Mouse (Mus musculus): ENCODE measurements around the gene Zfp383. TPM values are rescaled to one million over a fixed set of nuclear protein-coding genes. Genes with fewer than 3 reads are reported as not detected.
A peak's percentile ranks its signal among the peaks of the same experiment; 100 is the strongest.

The Zfp383 gene
- total and polyA plus RNA-seq, 2 experiments, result 0.51 to 3.2 TPM

DNA sequence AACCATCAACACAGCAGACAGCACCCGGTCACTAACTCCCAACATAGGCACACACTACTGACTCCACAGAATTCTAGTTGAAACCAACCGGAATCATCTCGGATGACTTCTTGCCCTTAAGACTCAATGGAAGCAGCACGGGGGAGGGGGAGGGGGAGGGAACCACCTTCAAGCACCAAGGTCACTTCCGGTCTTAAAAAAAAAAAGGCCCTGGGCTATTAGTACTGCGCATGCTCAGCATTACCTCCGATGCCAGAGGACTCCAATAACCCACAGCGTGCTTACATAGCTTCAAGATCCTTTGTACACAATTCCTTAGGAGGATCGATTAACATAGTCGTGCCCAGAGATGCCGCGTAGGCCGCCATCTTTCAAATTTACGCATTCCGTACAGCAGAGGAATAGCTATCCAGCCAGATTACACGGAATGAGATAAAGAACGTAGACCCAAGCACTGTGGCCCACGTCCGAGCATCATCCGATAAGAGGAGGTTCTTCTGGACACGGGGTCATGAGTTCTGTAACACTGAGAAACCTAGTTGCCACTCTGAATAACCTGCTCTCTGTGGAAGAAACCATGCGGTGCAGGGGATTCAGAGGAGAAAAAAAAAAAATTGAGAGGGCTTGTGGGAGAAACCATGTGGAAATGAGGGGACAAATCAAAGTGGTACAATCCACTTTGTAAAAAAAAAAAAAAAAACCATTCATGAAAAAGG, 1.9 kb upstream of the Zfp383 start, which contains the start of gene Zfp27:
Gene Zfp27, minus strand, starts transcription at position 607 of the 716 bp plus-strand sequence.
- Histone ChIP-seq H3K4me1 (ENCODE audit: control insufficient read depth, insufficient read depth, low read length) (no peaks in the 10 kb centered on the region), H3K27ac (replicated peaks; ENCODE audit: insufficient read depth, low read depth, low read length) (peak within 1 kb of the TSS; percentile 81), H3K27me3 (ENCODE audit: control insufficient read depth, insufficient read depth, low read length) (no peaks in the 10 kb centered on the region), H3K79me2 (ENCODE audit: control insufficient read depth, insufficient read depth, low read length) (no peaks in the 10 kb centered on the region; the same call in 1 of the 2 replicates), H3K4me3 (ENCODE audit: insufficient read depth, low read depth, low read length) (peak within 1 kb of the TSS; percentile 77), H3K36me3 (ENCODE audit: control insufficient read depth, insufficient read depth, low read length) (peaks cover 16% of the 10 kb centered on the region), H3K9ac (ENCODE audit: low read depth, low read length) (peak within 1 kb of the TSS; percentile 85)
- WGBS, result under 1% methylated on average over 22 of the region's 22 CpGs
- DNase-seq (ENCODE audit: extremely low read depth, low read depth, low spot score), result peak; percentile 95
- TF ChIP-seq POLR2A (IDR thresholded peaks at IDR 0.05; ENCODE audit: extremely low read depth, insufficient read depth, low read length) (no peak), CTCF (IDR thresholded peaks at IDR 0.05; ENCODE audit: low read depth, low read length) (no peak)

DNA sequence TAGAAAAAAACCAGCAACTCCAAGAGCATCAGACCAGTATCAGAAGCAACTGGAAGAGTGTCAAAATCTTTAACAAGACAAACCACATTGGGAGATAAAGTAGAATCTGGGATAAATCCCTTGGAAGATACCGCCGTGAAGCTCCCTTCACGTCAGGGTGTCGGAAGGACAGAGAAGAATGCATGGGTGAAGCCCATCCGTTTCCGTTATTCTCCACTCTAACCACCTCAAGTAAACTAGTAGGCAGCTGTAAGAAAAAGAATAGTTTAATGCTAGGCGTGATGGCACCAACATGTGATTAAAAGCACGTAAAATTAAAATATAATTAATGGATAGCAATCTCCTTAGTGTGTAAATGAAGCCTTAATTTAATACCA, 1.4 kb upstream of the Zfp383 start:
- Histone ChIP-seq H3K4me3 (ENCODE audit: insufficient read depth, low read depth, low read length) (no peak overlapping the region), H3K27ac (replicated peaks; ENCODE audit: insufficient read depth, low read depth, low read length) (0 out of 2 replicates have a peak overlapping the region, but pooled peaks have one; percentile 3), H3K79me2 (ENCODE audit: control insufficient read depth, insufficient read depth, low read length) (no peaks in the 10 kb centered on the region; the same call in 1 of the 2 replicates), H3K36me3 (ENCODE audit: control insufficient read depth, insufficient read depth, low read length) (peaks cover 14% of the 10 kb centered on the region), H3K9ac (ENCODE audit: low read depth, low read length) (no peak overlapping the region), H3K4me1 (ENCODE audit: control insufficient read depth, insufficient read depth, low read length) (no peaks in the 10 kb centered on the region), H3K27me3 (ENCODE audit: control insufficient read depth, insufficient read depth, low read length) (no peaks in the 10 kb centered on the region)
- DNase-seq (ENCODE audit: extremely low read depth, low read depth, low spot score), result no peak
- 52% methylated on average over 8 of the region's 8 CpGs for whole genome bisulfite sequencing
- no peak for TF ChIP-seq POLR2A (IDR thresholded peaks at IDR 0.05; ENCODE audit: extremely low read depth, insufficient read depth, low read length)
- no peak for TF ChIP-seq CTCF (IDR thresholded peaks at IDR 0.05; ENCODE audit: low read depth, low read length)

DNA sequence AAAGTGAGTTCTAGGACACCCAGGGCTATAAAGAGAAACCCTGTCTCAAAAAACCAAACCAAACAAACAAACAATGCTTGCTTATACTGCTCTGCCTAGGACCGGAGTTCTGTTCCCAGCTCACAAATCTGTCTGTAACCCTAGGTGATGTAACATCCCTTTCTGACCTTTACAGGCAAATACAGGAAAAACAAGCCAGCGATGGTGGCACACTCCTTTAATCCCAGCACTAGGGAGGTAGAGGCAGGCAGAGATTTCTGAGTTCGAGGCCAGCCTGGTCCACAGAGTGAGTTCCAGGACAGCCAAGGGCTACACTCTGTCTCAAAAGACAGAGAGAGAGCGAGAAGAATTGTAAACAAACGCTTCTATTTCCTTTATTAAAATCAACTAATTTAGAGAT, 817 bp upstream of the Zfp383 start:
- DNase-seq (ENCODE audit: extremely low read depth, low read depth, low spot score), result no peak
- Histone ChIP-seq H3K79me2 (ENCODE audit: control insufficient read depth, insufficient read depth, low read length) (no peaks in the 10 kb centered on the region; the same call in 1 of the 2 replicates), H3K4me1 (ENCODE audit: control insufficient read depth, insufficient read depth, low read length) (no peaks in the 10 kb centered on the region), H3K27ac (replicated peaks; ENCODE audit: insufficient read depth, low read depth, low read length) (no peak overlapping the region), H3K27me3 (ENCODE audit: control insufficient read depth, insufficient read depth, low read length) (no peaks in the 10 kb centered on the region), H3K4me3 (ENCODE audit: insufficient read depth, low read depth, low read length) (no peak overlapping the region), H3K9ac (ENCODE audit: low read depth, low read length) (no peak overlapping the region), H3K36me3 (ENCODE audit: control insufficient read depth, insufficient read depth, low read length) (peaks cover 20% of the 10 kb centered on the region)
- TF ChIP-seq CTCF (IDR thresholded peaks at IDR 0.05; ENCODE audit: low read depth, low read length), result no peak
- no peak for TF ChIP-seq POLR2A (IDR thresholded peaks at IDR 0.05; ENCODE audit: extremely low read depth, insufficient read depth, low read length)
- 88% methylated on average over 5 of the region's 5 CpGs for WGBS

DNA sequence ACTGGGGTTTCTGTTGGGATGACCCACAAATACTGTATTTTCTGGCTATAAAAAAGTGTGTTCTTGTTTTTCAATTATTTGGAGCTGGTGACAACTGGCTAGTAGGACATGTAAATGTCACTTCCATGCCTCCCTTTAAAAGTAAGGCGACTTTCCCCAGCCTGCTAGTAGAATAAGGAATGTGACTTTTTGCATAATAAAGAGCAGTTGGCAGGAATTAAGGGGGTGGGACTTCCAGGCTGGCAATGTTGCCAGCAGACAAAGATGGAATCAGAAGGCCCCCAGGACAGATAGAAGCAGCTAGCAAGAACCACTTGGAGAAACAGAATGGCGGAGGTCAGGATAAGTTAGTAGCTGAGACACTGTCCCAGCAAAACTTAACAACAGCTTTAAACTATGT, 2.2 kb downstream of the Zfp383 start:
- H3K27me3 ChIP-seq (ENCODE audit: control insufficient read depth, insufficient read depth, low read length), result no peaks in the 10 kb centered on the region
- H3K36me3 ChIP-seq (ENCODE audit: control insufficient read depth, insufficient read depth, low read length), result peaks cover 34% of the 10 kb centered on the region
- 92% methylated on average over 2 of the region's 2 CpGs for WGBS
- no peak overlapping the region for H3K27ac ChIP-seq (replicated peaks; ENCODE audit: insufficient read depth, low read depth, low read length)
- DNase-seq (ENCODE audit: extremely low read depth, low read depth, low spot score), result no peak
- no peak overlapping the region for H3K4me3 ChIP-seq (ENCODE audit: insufficient read depth, low read depth, low read length)
- no peak overlapping the region for H3K9ac ChIP-seq (ENCODE audit: low read depth, low read length)
- TF ChIP-seq POLR2A (IDR thresholded peaks at IDR 0.05; ENCODE audit: extremely low read depth, insufficient read depth, low read length), result no peak
- TF ChIP-seq CTCF (IDR thresholded peaks at IDR 0.05; ENCODE audit: low read depth, low read length), result no peak
- no peaks in the 10 kb centered on the region for H3K4me1 ChIP-seq (ENCODE audit: control insufficient read depth, insufficient read depth, low read length)
- no peaks in the 10 kb centered on the region; the same call in 1 of the 2 replicates for H3K79me2 ChIP-seq (ENCODE audit: control insufficient read depth, insufficient read depth, low read length)

DNA sequence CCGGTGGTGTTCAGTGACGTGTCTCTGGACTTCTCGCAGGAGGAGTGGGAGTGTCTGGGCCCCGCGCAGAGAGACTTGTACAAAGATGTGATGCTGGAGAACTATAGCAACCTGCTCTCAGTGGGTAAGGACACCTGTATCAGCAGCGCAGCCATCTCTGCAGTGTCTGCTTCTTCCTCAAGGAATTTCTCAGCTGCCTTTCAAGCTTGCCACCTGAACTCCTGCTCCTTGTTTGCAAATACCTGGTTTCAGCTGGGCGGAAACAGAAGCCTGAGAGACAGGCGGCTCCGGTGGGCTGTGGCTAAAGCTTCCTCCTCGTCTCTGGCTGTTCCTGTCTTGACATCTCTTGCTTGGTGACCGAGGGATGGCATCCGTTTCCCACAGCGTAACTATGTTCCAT, 4.1 kb downstream of the Zfp383 start:
- no peak for TF ChIP-seq CTCF (IDR thresholded peaks at IDR 0.05; ENCODE audit: low read depth, low read length)
- TF ChIP-seq POLR2A (IDR thresholded peaks at IDR 0.05; ENCODE audit: extremely low read depth, insufficient read depth, low read length), result no peak
- Histone ChIP-seq H3K27ac (replicated peaks; ENCODE audit: insufficient read depth, low read depth, low read length) (no peak overlapping the region), H3K4me3 (ENCODE audit: insufficient read depth, low read depth, low read length) (no peak overlapping the region), H3K9ac (ENCODE audit: low read depth, low read length) (no peak overlapping the region), H3K36me3 (ENCODE audit: control insufficient read depth, insufficient read depth, low read length) (peaks cover 40% of the 10 kb centered on the region), H3K4me1 (ENCODE audit: control insufficient read depth, insufficient read depth, low read length) (no peaks in the 10 kb centered on the region), H3K79me2 (ENCODE audit: control insufficient read depth, insufficient read depth, low read length) (no peaks in the 10 kb centered on the region; the same call in 1 of the 2 replicates), H3K27me3 (ENCODE audit: control insufficient read depth, insufficient read depth, low read length) (no peaks in the 10 kb centered on the region)
- 94% methylated on average over 13 of the region's 13 CpGs for WGBS
- DNase-seq (ENCODE audit: extremely low read depth, low read depth, low spot score), result no peak
